Mouse (Mus musculus) spleen, postnatal 36 days (tissue): ENCODE data around the gene Nrxn2.

ENCODE experiments used
- DNase-seq, 2 experiments: peaks; one replicate each; pipeline ENCODE4 v3.0.0; 2022; ENCODE audit warnings: low spot score in 2 of 2, mixed read lengths in 1 of 2

Gene Nrxn2

DNA sequence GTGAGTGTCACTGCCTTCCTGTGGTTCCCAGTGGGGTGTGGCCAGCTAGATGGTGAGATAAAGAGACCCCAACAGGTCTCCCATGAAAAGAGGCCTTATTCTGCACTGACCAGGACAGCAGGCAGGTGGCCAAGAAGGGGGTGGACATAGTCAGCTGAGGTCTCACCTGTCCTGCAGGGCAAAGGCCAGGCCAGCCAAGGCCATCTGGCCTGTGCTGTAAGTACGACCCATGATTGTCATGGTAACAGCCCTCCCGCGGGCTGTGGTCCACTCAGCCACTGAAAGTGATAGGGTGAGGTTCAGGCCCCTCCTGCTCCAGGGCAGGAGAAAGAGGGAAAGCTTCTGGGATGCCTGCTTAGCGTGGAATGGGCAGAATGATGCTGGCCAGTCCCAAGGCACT lies 153.5 kb downstream of the Nrxn2 start:
- DNase-seq: no peak
